Mouse (Mus musculus): Measurements from ENCODE around the gene Cdh23. TPM values are rescaled to one million over a fixed set of nuclear protein-coding genes. Genes with fewer than 3 reads are reported as not detected.
A peak's percentile ranks its signal among the peaks of the same experiment; 100 is the strongest.

Gene Cdh23
- polyA plus RNA-seq, 1 experiment from 2014 or later, result 0.53 TPM

GRCm38 (mm10) chr10:60287726-60288125, 408.6 kb downstream of the Cdh23 start:
- H3K27ac ChIP-seq (ENCODE audit: low read length), result no peak overlapping the region
- H3K9me3 ChIP-seq (replicated peaks; ENCODE audit: control insufficient read depth, low read length), result no peaks in the 10 kb centered on the region
- no peak for ATAC-seq (ENCODE audit: insufficient read depth, low FRiP score)
- H3K36me3 ChIP-seq (ENCODE audit: control insufficient read depth, insufficient read depth, low read length), result 0 out of 2 replicates have a peak, but pooled peaks cover 5% of the 10 kb centered on the region
- WGBS, result 69% methylated on average over 2 of the region's 2 CpGs
- H3K4me1 ChIP-seq (ENCODE audit: control insufficient read depth, insufficient read depth, low read length), result peaks cover 55% of the 10 kb centered on the region
- H3K27me3 ChIP-seq (ENCODE audit: control insufficient read depth, insufficient read depth, low read length), result no peaks in the 10 kb centered on the region
- H3K9ac ChIP-seq (ENCODE audit: low read length), result no peak overlapping the region
- H3K4me3 ChIP-seq (replicated peaks; ENCODE audit: low read length), result no peak overlapping the region
- H3K4me2 ChIP-seq (ENCODE audit: low read depth, low read length), result no peak overlapping the region

DNA sequence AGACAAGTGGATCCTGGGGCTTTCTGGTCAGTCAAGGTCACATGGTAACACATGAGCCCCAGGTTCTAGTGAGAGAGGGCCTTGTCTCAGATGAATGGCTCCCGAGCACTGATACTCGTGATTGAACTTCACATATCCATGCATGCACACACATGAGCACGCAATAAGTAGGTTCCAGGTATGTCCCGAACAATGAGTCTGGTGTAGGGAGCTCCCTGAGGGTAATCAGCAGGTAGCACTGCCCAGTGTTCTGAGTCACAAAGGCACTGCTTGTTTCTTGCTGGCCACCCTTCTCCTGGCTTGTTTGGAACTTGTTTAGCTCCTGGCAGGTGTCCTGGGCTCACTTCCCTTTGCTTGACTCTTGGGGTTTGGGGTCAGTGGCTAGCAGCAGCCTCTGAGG, 409.1 kb downstream of the Cdh23 start:
- peaks cover 61% of the 10 kb centered on the region for H3K4me1 ChIP-seq (ENCODE audit: control insufficient read depth, insufficient read depth, low read length)
- no peaks in the 10 kb centered on the region for H3K9me3 ChIP-seq (replicated peaks; ENCODE audit: control insufficient read depth, low read length)
- H3K27ac ChIP-seq (ENCODE audit: low read length), result no peak overlapping the region
- 91% methylated on average over 4 of the region's 4 CpGs for WGBS
- ATAC-seq (ENCODE audit: insufficient read depth, low FRiP score), result no peak
- H3K4me2 ChIP-seq (ENCODE audit: low read depth, low read length), result no peak overlapping the region
- no peak overlapping the region for H3K9ac ChIP-seq (ENCODE audit: low read length)
- no peaks in the 10 kb centered on the region for H3K27me3 ChIP-seq (ENCODE audit: control insufficient read depth, insufficient read depth, low read length)
- H3K36me3 ChIP-seq (ENCODE audit: control insufficient read depth, insufficient read depth, low read length), result no peaks in the 10 kb centered on the region
- H3K4me3 ChIP-seq (replicated peaks; ENCODE audit: low read length), result no peak overlapping the region

DNA sequence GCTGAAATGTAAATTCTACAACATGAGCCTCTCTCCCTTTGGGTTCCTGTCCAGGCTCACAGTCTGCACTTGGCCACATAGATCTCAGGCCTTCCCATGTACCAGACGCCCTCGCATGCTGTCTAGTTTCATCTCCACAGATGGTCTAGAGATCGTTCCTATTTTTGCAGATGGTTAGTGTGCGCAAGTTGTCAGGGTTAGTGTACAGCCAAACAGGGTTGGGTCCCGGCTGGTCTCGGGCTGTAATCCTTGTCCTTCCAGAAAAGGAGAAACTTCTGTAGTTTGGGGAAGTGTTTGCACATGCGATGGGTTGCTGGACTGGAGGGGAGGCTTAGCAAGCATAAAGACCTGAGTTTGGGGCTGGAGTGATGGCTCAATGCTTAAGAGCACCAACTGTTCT, 409.7 kb downstream of the Cdh23 start:
- H3K4me2 ChIP-seq (ENCODE audit: low read depth, low read length), result no peak overlapping the region
- H3K27me3 ChIP-seq (ENCODE audit: control insufficient read depth, insufficient read depth, low read length), result no peaks in the 10 kb centered on the region
- peaks cover 66% of the 10 kb centered on the region for H3K4me1 ChIP-seq (ENCODE audit: control insufficient read depth, insufficient read depth, low read length)
- H3K36me3 ChIP-seq (ENCODE audit: control insufficient read depth, insufficient read depth, low read length), result no peaks in the 10 kb centered on the region
- no peak overlapping the region for H3K4me3 ChIP-seq (replicated peaks; ENCODE audit: low read length)
- no peak overlapping the region for H3K27ac ChIP-seq (ENCODE audit: low read length)
- no peaks in the 10 kb centered on the region for H3K9me3 ChIP-seq (replicated peaks; ENCODE audit: control insufficient read depth, low read length)
- 83% methylated on average over 7 of the region's 7 CpGs for WGBS
- ATAC-seq (ENCODE audit: insufficient read depth, low FRiP score), result no peak
- no peak overlapping the region for H3K9ac ChIP-seq (ENCODE audit: low read length)

DNA sequence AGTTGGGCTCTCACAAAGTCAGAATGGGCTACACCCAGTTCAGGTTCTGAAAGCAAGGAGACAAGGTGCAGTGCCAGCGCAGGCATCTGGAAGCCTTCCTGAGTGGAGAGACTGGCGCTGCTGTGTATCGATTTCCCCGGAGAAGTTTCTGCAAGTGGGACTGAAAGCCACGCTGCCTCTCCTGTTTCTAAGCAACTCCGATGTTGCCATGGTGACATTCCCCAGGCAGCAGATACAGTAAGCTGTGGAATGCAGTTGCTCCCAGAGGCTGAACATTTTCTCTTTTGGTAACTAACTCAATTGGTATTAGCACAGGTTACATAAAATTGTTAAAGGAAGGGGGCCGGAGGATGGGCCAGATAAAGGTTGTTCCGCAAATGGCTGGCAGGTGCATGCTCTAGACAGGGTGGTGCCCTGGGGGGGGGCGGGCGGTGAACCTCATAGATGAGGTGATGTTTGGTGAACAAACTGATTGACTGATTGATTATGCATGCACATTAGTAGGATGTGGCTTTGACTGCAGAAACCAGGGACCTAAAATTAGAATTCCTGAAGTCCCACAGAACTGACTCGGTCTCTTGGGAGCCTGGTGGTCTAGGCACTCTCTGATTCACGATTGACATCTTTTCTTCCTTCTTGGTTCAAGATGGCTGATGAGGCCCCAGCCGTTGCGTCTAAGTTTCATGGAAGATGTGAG, 410.5 kb downstream of the Cdh23 start:
- Histone ChIP-seq H3K4me3 (replicated peaks; ENCODE audit: low read length) (no peak overlapping the region), H3K4me2 (ENCODE audit: low read depth, low read length) (0 out of 2 replicates have a peak overlapping the region, but pooled peaks have one; percentile 11), H3K4me1 (ENCODE audit: control insufficient read depth, insufficient read depth, low read length) (peaks cover 69% of the 10 kb centered on the region), H3K36me3 (ENCODE audit: control insufficient read depth, insufficient read depth, low read length) (no peaks in the 10 kb centered on the region), H3K27ac (ENCODE audit: low read length) (peak overlapping the region; percentile 34; the same call in 1 of the 2 replicates), H3K27me3 (ENCODE audit: control insufficient read depth, insufficient read depth, low read length) (no peaks in the 10 kb centered on the region), H3K9ac (ENCODE audit: low read length) (0 out of 2 replicates have a peak overlapping the region, but pooled peaks have one; percentile 1), H3K9me3 (replicated peaks; ENCODE audit: control insufficient read depth, low read length) (no peaks in the 10 kb centered on the region)
- no peak for ATAC-seq (ENCODE audit: insufficient read depth, low FRiP score)
- WGBS, result 52% methylated on average over 14 of the region's 14 CpGs

GRCm38 (mm10) chr10:60285183-60285582, 411.1 kb downstream of the Cdh23 start:
- H3K9me3 ChIP-seq (replicated peaks; ENCODE audit: control insufficient read depth, low read length), result no peaks in the 10 kb centered on the region
- 60% methylated on average over 8 of the region's 8 CpGs for WGBS
- peaks cover 69% of the 10 kb centered on the region for H3K4me1 ChIP-seq (ENCODE audit: control insufficient read depth, insufficient read depth, low read length)
- H3K27ac ChIP-seq (ENCODE audit: low read length), result peak overlapping the region; percentile 60
- no peak overlapping the region for H3K4me3 ChIP-seq (replicated peaks; ENCODE audit: low read length)
- no peak for ATAC-seq (ENCODE audit: insufficient read depth, low FRiP score)
- no peaks in the 10 kb centered on the region for H3K27me3 ChIP-seq (ENCODE audit: control insufficient read depth, insufficient read depth, low read length)
- 0 out of 2 replicates have a peak overlapping the region, but pooled peaks have one; percentile 1 for H3K9ac ChIP-seq (ENCODE audit: low read length)
- H3K4me2 ChIP-seq (ENCODE audit: low read depth, low read length), result peak overlapping the region; percentile 11; the same call in 1 of the 2 replicates
- no peaks in the 10 kb centered on the region for H3K36me3 ChIP-seq (ENCODE audit: control insufficient read depth, insufficient read depth, low read length)

GRCm38 (mm10) chr10:60284676-60285111, 411.6 kb downstream of the Cdh23 start:
- WGBS, result 46% methylated on average over 8 of the region's 8 CpGs
- Histone ChIP-seq H3K4me1 (ENCODE audit: control insufficient read depth, insufficient read depth, low read length) (peaks cover 68% of the 10 kb centered on the region), H3K9ac (ENCODE audit: low read length) (0 out of 2 replicates have a peak overlapping the region, but pooled peaks have one; percentile 2), H3K9me3 (replicated peaks; ENCODE audit: control insufficient read depth, low read length) (no peaks in the 10 kb centered on the region), H3K4me2 (ENCODE audit: low read depth, low read length) (peak overlapping the region; percentile 11; the same call in 1 of the 2 replicates), H3K36me3 (ENCODE audit: control insufficient read depth, insufficient read depth, low read length) (no peaks in the 10 kb centered on the region), H3K4me3 (replicated peaks; ENCODE audit: low read length) (no peak overlapping the region), H3K27ac (ENCODE audit: low read length) (peak overlapping the region; percentile 60), H3K27me3 (ENCODE audit: control insufficient read depth, insufficient read depth, low read length) (no peaks in the 10 kb centered on the region)
- no peak for ATAC-seq (ENCODE audit: insufficient read depth, low FRiP score)

GRCm38 (mm10) chr10:60284248-60284647, 412.0 kb downstream of the Cdh23 start:
- Histone ChIP-seq H3K4me2 (ENCODE audit: low read depth, low read length) (no peak overlapping the region), H3K4me1 (ENCODE audit: control insufficient read depth, insufficient read depth, low read length) (peaks cover 70% of the 10 kb centered on the region), H3K27ac (ENCODE audit: low read length) (peak overlapping the region; percentile 60; the same call in 1 of the 2 replicates), H3K27me3 (ENCODE audit: control insufficient read depth, insufficient read depth, low read length) (no peaks in the 10 kb centered on the region), H3K36me3 (ENCODE audit: control insufficient read depth, insufficient read depth, low read length) (no peaks in the 10 kb centered on the region), H3K9me3 (replicated peaks; ENCODE audit: control insufficient read depth, low read length) (no peaks in the 10 kb centered on the region), H3K9ac (ENCODE audit: low read length) (0 out of 2 replicates have a peak overlapping the region, but pooled peaks have one; percentile 2), H3K4me3 (replicated peaks; ENCODE audit: low read length) (no peak overlapping the region)
- no peak for ATAC-seq (ENCODE audit: insufficient read depth, low FRiP score)
- 84% methylated on average over 6 of the region's 6 CpGs for WGBS

DNA sequence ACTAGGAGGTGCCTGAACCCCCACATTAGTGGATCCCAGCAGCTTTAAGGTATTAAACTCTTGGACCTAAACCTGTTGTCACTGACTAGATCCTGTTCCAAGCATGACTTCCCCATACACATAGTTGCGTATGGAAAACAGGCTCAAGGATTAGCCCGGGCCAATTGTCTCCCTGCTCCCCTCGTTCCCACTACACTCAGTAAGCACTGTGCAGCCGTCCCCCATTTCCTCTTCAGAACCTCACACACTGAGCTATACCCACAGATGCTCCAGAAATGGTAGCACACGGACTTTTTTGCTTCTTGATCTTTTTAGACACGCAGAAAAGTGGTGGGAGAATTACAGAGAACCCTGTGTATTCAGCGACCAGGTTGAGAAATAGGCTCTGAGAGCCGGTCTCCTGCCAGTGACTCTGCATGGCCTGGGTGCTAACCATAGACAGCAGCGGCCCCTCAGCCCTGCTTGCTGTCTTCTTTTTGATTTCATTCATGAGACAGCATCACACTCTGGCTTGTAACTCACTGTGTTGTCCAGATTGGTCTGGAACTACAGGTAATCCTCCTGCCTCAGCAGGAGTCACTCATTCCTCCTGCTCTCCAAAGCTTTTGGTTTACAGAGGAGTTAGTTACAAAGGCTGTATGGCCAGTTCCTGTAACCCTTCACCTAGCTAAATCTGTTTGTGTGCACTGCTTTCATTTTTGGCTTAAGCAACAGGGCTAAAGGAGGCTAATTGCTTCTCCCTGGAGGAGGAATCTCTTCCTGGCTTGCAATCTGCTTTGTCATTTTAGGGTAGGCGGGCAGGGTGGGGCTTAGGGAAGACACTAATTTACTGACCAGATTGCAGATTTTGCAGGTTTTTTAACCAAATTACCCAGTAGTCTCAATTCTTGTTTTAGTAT, 413.9 kb downstream of the Cdh23 start:
- Histone ChIP-seq H3K9ac (ENCODE audit: low read length) (peak overlapping the region; percentile 2; the same call in 1 of the 2 replicates), H3K4me3 (replicated peaks; ENCODE audit: low read length) (no peak overlapping the region), H3K27me3 (ENCODE audit: control insufficient read depth, insufficient read depth, low read length) (no peaks in the 10 kb centered on the region), H3K9me3 (replicated peaks; ENCODE audit: control insufficient read depth, low read length) (no peaks in the 10 kb centered on the region), H3K27ac (ENCODE audit: low read length) (peak overlapping the region; percentile 57), H3K4me1 (ENCODE audit: control insufficient read depth, insufficient read depth, low read length) (peaks cover 73% of the 10 kb centered on the region), H3K36me3 (ENCODE audit: control insufficient read depth, insufficient read depth, low read length) (no peaks in the 10 kb centered on the region), H3K4me2 (ENCODE audit: low read depth, low read length) (0 out of 2 replicates have a peak overlapping the region, but pooled peaks have one; percentile 17)
- WGBS, result 75% methylated on average over 10 of the region's 10 CpGs
- no peak for ATAC-seq (ENCODE audit: insufficient read depth, low FRiP score)

Data from stomach, embryonic 16.5 days (tissue).